Mouse (Mus musculus) neutrophil, adult 5-6 weeks (primary cell): ENCODE measurements at regions not wholly inside any gene's neighbourhood (a gene's known extent, or its start where the extent isn't known, plus 50 kb on each side); places are given as distances from the start of the nearest gene placed in this dataset.

Source experiments
- ATAC-seq: fragments of 151-379, 151-347 bp; 2 replicates; pipeline ENCODE4 v1.8.0; 2017; ENCODE audit warnings: mild to moderate bottlenecking, moderate TSS enrichment; ENCODE audit not compliant: insufficient number of reproducible peaks, poor library complexity, low FRiP score, severe bottlenecking; ENCODE audit errors: extremely low read depth

DNA sequence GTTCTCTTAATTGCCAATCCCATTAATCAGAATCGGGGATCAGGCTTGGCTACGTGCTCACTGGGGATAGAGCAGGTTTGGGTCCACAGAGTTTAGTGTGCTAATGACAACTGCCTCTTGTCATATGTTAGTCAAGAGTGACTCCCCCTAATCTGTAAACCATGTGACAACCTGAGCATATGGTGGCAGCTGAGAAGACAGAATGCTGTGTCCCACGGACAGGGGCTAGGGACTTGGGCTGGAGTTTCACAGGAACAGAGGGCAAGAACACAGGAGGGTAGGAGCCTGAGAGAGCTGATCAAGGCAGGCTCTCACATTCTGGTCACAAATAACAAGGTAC is 265.5 kb downstream of the Cmpk2 start:
- ATAC-seq = no peak

DNA sequence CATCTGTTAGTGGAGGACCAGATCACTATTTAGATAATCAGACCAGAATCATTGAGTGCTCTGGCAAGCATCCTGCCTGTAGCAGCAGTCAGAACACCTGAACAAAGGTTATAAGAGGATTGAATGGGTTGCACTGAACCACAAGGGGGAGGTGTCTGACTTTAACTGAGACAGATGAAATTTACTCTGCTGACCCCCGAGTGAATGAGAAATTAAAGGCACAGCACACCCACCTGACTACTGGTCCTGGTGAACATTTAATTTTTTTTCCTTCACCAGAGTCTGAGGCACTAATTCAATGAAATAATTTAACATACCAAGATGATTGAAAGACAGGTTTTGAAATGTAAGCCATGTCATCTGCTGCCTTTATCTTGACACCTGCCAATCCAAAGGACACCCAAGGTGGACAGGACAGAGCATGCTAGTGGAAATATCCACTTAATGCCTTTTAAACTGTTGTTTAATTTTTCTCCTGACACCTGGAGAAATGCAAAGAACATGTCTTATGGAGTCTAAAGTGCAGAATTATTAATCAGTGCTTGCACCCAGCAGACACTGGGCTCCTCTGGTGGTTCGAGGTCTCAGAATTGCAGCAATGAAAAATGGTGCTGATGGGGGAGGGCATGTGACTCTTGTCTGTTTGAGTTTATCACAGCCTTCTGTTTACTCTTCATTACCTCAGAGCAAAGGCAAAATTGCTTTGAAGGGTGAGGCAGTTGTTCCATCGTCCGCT is 265.0 kb downstream of the Cmpk2 start:
- ATAC-seq = no peak

DNA sequence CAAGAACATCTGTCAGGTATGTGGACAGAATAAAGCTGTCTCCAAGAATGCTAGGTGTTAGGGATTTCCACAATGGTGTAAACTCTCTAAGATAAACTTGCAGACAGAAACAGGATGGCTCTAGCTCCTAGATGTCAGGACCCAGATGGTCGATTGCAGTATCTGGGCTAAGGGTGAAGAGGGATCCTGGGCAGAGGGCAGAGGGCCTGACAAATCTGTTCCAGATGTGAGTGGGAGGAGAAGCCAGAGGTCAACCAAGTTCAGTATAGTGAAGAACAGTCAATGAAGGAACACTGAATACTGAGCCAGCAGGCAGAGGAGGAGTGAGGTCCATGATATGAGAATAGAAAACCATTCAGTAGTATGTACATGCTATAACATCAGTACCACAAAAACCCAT is 254.4 kb downstream of the Cmpk2 start:
- ATAC-seq = no peak

DNA sequence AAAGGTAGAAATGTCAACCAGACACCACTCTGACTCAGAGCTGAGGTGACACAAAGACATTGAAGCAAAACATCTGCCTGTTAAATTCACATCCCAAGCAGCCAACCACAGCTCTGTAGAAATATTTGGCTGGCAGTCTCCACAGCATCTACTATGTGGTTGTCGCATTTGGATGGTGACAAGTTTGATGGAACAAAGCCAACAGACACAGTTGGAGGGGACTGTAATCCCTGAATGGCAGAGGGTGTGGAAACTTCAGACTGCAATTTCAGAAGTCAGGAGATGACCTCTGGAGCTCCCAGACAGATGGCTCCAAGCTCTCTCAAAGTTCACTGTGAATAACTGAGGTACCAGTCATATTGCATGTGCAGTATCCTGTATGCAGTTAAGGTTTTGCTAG is 229.8 kb downstream of the Cmpk2 start:
- ATAC-seq = no peak

DNA sequence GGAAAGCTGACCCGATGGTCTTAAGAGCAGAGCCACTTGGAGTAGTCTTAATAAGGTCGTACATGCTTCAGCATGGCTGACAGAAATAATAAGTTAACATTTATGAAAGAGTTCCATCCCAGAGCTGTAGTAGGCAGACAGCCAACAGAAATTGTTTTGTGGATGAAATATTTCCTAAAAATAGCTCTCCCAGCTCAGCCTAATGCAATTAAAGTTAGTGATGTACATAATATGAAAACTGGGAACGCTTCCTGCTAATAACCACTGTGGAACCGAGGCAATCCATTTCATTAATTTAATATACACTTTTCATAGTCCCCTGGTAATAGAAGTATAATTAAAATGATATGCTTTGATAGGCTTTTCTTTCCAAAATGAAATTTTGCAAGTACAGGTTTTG is 219.0 kb downstream of the Cmpk2 start:
- no peak for ATAC-seq

DNA sequence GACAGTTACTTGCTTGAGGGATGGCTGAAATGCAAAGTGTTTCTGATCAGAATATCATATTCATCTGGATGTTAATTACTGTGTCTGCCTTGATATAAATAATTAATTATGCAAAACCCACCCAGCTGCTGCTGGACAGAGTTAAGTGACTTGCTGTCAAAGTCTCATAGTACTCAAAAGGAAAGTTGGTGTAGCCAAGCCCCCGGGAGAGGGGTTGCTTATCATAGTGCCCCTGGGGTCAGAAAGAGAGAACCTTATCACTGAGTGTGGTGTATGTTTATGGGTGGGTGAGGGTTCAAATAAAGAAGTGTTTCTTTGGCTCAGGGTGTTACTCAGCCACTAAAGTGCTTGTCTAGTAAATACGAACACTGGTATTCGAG is 211.6 kb downstream of the Cmpk2 start:
- ATAC-seq = no peak

DNA sequence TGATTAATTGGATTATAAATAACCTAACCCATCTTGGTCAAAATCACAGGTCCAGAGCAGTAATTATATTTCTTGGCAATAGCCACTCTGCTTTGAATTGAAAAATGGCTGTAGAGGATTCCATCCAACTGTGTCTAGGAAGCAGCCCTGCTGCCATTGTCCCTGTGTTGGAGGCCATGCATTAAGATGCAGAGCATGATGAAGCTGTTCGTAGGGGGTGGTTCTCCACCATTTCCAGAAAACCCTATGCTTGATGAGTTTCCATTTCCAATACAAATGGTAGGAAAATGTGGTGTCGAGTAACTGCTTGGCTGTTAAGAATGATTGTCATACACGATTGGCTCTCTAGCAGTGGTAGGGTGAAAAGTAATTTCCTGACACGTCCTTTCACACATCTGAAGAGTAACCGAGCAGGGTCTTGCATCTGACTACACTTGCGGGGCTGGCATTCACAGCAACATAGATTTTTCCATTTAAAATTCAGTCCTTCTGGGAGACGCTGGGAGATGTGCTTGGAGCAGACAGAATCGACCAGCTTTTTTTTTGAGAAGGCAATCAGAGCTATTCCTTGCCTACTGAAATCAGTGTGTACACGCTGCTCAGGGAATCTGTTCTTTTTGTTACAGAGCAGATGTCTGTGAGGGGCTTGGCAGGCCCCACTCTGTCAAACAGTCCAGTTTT is 211.0 kb downstream of the Cmpk2 start:
- no peak for ATAC-seq

DNA sequence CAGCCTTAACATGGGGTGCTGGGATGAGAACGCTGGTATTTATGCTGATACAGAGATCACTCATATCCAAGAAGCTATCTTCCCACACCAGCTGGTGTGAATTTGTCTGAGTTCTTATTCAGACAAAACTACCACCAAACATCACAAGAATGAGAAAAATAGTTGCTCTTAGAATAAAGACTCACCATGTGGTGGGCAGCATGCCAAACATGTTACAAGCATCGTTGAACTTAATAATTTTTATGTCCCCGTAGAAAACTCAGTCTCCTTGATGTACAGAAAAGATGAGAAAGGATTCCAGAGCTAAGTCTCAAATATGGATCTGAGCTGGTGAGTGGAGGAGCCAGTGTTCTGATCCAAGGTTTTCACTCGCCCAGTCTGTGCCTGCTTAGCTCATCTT is 196.5 kb downstream of the Cmpk2 start:
- ATAC-seq = no peak

DNA sequence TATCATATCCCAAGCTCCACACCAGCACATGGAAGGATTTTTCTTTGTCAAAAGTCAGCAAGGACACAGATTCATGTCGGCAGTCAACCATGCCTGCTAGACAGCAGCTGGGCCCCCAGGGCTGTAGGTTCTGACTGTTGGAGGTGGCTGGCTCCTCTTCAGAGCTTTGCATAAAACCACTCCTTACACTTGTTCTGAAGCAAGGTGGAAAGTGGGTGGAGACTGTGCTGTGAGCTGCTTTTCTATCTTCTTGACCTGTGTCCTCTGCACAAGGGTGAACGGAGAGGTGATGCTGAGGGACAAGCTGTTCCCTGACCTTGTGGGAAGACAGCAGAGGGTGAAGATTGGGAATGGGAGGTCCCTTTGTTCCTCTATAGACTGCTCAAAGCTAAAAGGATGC is 185.2 kb downstream of the Cmpk2 start:
- no peak for ATAC-seq

DNA sequence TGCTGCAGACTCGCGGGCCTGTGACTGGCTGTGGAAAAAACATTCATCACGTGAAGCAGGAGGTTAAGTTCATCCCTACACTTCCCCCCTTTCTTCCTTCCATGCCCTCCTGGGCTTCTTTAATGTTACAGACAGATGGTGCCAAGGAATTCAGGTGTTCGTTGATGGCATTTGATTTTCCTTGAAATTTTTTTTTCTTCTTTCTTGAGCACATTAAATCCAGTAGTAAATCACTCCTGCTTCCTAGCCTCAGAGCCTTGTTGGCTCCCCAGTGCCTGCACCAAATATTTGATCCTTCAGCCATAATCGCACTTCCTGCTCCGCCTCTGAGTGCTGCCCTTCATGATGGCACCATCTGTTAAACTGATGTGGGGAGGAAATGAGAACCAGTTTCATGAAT is 184.8 kb downstream of the Cmpk2 start:
- no peak for ATAC-seq

DNA sequence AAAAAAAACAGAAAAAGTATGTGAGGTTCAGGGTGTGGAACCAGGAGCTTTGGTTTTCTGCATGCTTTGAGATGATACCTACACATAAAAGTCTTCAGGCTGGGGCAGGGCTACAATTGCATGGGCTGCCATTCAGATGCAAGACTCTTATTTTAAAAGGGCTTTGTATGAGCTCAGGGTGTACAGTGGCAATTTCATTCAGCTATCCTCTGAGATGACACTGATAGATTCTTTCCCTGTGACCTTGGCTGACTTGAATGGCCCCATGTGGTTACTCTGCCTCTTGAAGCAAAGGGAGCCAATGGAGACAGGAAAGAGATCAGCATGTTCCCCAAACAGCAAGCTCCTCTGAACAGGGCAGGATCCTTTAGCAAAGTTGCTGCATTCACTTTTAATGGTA is 177.1 kb downstream of the Cmpk2 start:
- ATAC-seq = no peak

DNA sequence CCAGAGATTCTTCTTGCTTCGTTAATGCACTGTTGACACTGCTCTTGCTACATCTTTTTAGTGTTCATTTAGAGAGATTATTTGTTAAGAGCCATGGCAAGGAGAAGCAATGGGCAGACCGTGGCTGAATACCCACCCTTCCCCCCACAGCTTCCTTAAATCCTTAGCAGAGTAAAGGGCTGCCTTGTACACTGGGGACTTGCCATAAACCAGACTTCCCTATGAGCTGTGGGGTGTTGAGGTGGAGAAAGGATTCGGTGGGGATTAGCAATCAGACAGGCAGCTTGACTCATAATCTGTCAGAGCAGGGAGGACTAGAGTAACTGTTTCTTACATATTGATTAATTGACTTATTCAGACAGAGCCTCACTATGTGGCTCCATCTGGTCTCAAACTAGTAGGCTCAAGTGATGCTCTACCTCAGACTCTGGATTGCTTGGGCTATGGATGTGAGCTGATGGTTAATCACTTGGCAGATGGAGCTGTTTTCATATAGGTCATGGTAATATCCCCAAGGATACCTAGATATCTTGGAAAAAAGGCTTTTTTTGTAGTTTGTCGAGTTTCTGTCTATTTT is 166.7 kb downstream of the Cmpk2 start:
- ATAC-seq = no peak

DNA sequence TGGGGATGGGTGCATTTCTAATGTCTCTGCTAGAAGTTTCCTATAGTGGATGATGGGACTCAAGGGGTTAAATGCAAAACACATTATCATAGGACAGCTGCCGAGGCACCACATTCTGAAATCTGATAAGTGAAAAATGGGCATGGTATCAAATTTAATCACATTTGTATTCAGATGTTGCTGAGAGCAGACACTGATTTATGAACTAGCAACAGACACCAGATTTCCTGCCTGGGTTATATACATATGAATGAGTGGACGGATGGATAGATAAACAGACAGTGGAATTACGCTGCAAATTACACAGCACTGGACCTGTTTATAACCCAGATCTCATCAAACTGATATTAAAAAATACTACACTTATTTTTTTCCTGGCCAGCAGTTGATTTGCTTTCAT is 166.2 kb downstream of the Cmpk2 start:
- ATAC-seq = no peak

DNA sequence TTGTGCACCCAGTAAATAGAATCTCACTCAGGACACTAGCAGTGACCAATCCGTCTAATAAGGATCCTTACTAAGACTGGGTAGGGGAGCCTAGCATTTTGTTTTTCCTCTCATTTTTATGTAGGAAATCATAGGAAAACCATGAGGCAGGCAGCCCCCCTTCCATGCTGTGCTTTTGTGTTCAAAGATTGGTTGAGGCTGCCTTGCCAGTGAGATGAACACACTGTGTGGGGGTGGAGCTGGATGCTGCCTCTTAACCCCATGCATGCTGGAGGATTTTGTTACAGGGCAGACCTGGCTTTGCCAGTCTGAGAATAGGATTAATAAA is 162.8 kb downstream of the Cmpk2 start:
- ATAC-seq = no peak

DNA sequence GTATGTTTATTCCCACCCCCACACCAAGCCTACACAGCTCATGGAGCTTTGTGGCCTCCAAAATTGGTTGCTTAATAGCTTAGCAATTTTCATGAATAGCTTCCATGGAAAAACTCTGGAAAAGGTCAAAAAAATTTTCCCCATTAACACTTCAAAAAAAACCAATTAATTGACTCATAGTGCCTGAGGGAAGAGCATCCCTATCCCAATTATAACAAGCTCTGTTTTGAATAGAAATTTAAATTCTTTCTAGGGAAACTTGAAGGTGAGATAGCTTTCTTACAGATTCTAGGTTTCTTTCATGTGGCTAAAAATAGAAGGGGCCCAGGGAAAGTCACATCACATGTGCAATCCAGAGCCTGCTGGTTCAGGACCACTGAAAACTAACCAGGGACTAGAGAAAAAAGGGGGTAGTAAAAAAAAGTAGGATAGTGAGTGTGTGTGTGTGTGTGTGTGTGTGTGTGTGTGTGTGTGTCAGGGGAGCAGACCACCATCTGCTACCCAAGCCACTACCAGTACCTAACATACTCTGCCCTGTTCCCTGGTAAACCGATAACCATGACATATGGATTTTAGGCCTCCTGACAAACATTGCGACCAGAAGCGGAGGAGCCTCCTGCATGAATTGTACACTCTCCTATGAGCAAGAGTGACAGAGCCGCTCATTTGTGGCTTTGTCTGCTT is 162.2 kb downstream of the Cmpk2 start:
- no peak for ATAC-seq

DNA sequence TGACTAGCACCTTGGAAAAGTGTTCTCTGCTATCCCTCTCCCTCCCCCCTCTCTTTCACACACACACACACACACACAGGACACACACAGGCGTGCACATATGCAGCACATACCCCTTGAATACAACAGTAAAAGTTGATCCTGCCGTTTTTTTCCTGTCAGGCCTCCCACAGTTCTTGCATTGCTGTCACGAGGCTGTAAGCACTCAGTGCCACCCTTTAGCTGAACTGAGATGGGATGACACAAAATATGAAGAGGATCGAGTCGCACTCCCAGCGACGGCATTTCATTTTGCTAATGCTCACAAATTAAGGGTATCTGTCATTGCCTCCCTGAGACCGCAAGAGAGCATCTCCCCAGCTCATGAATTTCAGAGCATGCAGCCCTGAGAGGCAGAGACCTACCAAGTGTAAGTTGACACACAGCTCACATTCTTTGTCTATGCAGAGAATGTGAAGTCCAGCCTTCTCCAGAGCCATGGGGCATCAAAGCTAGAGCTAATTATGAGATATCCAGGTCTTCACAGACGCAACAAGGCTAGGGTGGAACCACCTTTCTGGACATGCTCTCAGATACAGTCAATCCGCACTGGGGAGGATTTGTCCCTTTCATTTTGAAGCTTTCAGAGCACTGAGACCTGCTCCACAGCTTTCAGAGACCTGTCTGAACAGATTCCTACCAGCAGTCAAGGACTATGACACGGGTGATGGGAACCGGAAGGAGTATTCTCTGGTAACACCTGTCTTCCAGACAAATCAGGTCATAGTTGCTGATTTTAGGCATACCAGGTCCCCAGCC is 152.3 kb downstream of the Cmpk2 start:
- no peak for ATAC-seq

DNA sequence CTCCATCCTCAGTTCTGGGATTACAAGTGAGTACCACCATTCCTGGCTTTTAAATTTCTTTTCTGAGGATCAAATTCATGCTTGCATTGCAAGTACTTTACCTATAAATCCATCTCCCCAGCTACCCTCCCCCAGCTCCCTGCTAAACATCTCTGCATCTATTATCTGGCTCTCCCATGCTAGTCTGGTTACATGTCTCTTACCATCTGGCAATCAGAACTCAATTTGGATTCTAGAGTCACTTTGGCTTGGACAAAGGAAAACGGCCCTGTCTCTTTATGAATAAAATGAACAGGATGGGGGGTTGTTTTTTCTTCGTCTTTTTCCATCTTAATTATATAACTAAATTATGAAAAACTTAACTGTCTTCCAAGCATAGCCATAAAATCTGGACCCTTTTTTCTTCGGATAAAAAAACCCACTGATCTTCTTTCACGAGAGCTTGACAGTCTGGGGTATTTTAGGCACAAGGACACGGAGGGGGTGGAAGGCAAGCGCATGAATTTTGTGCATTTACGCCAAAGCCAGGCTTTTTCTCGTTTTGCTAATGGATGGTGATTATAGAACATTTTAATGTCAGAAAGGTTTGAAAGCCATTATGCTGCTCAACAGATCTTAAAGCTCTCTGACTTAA is 151.6 kb downstream of the Cmpk2 start:
- ATAC-seq = no peak

DNA sequence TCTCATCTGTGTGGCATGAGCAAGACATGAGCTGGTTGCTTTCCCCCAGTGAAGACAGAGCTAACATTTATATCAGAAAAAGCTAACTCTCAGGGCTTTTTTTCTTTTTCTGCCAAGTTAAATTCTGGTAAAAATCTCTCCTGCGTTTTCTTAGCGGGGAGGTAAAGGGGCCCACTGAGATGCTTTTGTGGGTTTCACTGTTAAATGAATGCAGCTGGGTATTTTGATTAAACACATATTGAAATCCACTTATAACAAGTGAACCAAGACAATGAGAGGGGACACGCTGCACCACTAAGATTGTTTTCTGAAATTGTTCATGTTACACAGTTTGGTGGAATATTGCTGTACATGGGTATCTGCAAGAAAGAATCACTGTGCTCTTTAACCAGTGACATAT is 149.0 kb downstream of the Cmpk2 start:
- ATAC-seq = no peak

DNA sequence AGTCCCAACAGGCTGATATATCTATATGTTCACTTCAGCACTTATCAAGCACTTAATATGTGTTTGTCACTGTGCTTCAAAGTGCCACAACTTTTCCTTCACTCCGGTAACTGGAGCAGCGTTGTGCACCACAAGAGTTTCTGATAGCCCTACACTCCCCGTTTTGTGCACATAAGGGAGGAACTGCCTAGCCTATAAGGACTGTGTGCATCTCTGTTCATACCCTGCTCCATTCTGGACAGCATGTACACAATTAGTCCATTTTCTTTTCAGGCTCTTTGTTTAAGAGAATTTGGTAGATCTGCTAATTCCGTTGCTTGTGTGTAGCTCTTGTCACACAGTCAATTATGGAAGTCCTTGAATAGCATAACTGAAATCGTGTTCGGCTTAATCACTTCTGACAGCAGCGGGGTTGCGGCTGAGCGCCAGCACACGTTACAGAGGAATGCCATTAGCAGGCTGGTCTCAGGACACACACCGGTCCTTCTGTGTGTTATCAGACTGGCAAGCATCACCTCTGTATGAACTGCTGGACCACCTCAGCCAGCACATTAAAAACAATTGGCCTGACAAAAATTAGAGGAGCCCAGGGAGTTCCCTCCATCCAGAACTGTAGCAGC is 144.2 kb downstream of the Cmpk2 start:
- no peak for ATAC-seq
